Mouse (Mus musculus): Measurements from ENCODE around the gene Fxn. TPM values are rescaled to one million over a fixed set of nuclear protein-coding genes. Genes with fewer than 3 reads are reported as not detected.
A peak's percentile ranks its signal among the peaks of the same experiment; 100 is the strongest.

Gene Fxn
- polyA plus RNA-seq, 1 experiment from 2014 or later: 34.2 TPM

DNA sequence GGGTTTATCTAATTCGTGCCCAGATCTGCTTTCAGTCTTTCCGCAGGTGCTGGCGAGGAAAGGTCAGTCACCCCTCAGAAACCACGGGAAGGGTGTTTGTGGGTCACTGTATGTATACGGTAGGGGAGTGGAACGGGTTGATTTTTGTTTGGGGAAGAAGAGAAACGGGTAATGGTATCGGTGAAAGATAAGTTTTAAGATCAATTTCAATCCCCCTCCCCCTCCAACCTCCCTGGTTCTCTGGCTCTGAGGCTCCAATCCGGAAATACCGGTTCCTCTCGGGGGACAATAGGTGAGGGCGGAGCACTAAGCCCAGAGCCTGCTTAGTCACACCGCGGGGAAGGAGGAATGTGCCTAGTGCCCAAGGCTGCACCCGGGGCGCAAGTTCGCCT is 55.1 kb downstream of the Fxn start:
- 2% methylated on average over 17 of the region's 17 CpGs for WGBS (ENCODE audit: insufficient replicate concordance)
- H3K27me3 ChIP-seq (ENCODE audit: insufficient read depth, low read length): peaks cover 14% of the 10 kb centered on the region
- DNase-seq: peak; percentile 36
- H3K36me3 ChIP-seq (replicated peaks; ENCODE audit: insufficient read depth, low read length): no peaks in the 10 kb centered on the region
- peaks cover 3% of the 10 kb centered on the region; the same call in 1 of the 2 replicates for H3K4me1 ChIP-seq (ENCODE audit: insufficient read depth)
- peak overlapping the region; percentile 64 for H3K4me3 ChIP-seq (ENCODE audit: low read depth, low read length)
- peak overlapping the region; percentile 71; the same call in 1 of the 2 replicates for H3K9ac ChIP-seq (replicated peaks)
- H3K4me2 ChIP-seq (ENCODE audit: low read depth, low read length): peak overlapping the region; percentile 74
- TF ChIP-seq CTCF (IDR thresholded peaks at IDR 0.05; ENCODE audit: low read depth) (no peak), EP300 (IDR thresholded peaks at IDR 0.05; ENCODE audit: low read depth) (0 out of 2 replicates have a peak, but pooled peaks have one; percentile 5)
- no peaks in the 10 kb centered on the region for H3K9me3 ChIP-seq (ENCODE audit: low read length)
- peak; percentile 70 for ATAC-seq
- peak overlapping the region; percentile 93 for H3K27ac ChIP-seq (ENCODE audit: low read depth)

DNA sequence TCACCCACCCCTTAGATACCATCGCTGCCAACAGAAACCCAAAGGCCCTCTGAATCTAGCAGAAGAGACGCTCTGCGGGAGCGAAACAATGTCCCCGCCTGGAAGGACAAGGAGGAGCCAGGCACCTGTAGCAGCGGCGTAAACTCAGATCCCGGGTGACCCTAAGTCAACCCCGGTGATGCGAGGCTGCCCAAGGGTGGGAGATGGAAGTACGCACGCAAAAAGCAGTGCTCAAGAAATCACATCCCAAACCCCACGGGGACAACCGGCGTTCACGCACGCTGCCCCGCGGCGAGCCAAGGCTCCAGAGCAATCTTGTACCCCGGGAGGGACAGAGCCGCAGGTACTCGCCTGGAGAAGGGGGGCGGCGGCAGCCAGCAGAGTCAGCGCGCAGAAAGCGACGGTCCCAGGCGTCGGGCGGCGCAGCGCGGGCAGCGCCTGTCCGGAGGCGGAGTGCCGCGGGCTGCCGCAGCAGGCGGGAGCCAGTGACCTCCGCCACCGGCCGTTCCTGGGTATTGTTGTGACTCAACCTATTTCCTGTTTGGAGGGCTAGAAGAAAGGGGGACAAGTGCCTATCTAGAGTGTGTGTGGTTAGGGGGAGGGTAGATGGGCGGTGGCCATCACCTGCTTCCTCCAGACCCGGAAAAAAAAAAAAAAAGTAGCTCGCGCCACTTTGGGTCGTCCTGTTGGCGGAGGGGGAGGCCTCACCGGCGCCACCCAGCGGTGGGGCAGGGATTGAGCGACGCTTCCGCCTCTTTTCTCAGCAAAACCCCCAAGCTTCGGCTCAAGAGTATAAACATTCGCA is 55.7 kb downstream of the Fxn start, which contains the start of gene Tjp2:
TSS of gene Tjp2 (minus strand) at position 531 of the 805 bp plus-strand sequence.
- H3K9ac ChIP-seq (replicated peaks): peak within 1 kb of the TSS; percentile 71
- H3K4me3 ChIP-seq (ENCODE audit: low read depth, low read length): peak within 1 kb of the TSS; percentile 64
- peak within 1 kb of the TSS; percentile 93 for H3K27ac ChIP-seq (ENCODE audit: low read depth)
- no peaks in the 10 kb centered on the region for H3K9me3 ChIP-seq (ENCODE audit: low read length)
- peak; percentile 75 for DNase-seq
- peak within 1 kb of the TSS; percentile 74 for H3K4me2 ChIP-seq (ENCODE audit: low read depth, low read length)
- H3K36me3 ChIP-seq (replicated peaks; ENCODE audit: insufficient read depth, low read length): no peaks in the 10 kb centered on the region
- ATAC-seq: peak; percentile 83
- under 1% methylated on average over 59 of the region's 59 CpGs for WGBS (ENCODE audit: insufficient replicate concordance)
- peaks cover 3% of the 10 kb centered on the region; the same call in 1 of the 2 replicates for H3K4me1 ChIP-seq (ENCODE audit: insufficient read depth)
- peak; percentile 27; the same call in 1 of the 2 replicates for TF ChIP-seq EP300 (IDR thresholded peaks at IDR 0.05; ENCODE audit: low read depth)
- peak; percentile 85 for TF ChIP-seq CTCF (IDR thresholded peaks at IDR 0.05; ENCODE audit: low read depth)
- H3K27me3 ChIP-seq (ENCODE audit: insufficient read depth, low read length): peaks cover 14% of the 10 kb centered on the region

DNA sequence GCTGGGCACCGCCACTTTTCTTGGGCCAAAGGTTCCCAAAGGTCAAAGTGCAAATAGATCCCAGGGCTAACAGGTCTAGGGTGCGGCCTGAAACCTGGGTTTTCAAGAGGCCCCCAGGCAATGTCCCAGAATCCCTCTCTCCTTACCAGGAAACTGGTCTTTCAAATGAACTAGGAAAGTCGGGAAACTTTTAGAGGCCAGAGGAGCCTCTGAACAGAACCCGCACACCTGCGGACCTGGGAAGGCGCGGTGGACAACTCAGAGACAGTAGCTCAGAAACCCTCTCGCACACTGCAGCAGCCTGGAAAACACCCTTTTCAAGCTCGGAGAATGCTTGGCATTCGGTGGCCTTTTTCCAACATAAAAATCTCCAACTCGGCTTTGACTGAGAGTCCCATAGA is 56.6 kb downstream of the Fxn start:
- Histone ChIP-seq H3K9me3 (ENCODE audit: low read length) (no peaks in the 10 kb centered on the region), H3K4me3 (ENCODE audit: low read depth, low read length) (peak overlapping the region; percentile 64), H3K36me3 (replicated peaks; ENCODE audit: insufficient read depth, low read length) (no peaks in the 10 kb centered on the region), H3K4me2 (ENCODE audit: low read depth, low read length) (peak overlapping the region; percentile 74), H3K4me1 (ENCODE audit: insufficient read depth) (peaks cover 3% of the 10 kb centered on the region; the same call in 1 of the 2 replicates), H3K27ac (ENCODE audit: low read depth) (peak overlapping the region; percentile 93), H3K27me3 (ENCODE audit: insufficient read depth, low read length) (peaks cover 14% of the 10 kb centered on the region), H3K9ac (replicated peaks) (peak overlapping the region; percentile 71)
- peak; percentile 15 for DNase-seq
- WGBS (ENCODE audit: insufficient replicate concordance): 35% methylated on average over 11 of the region's 11 CpGs
- TF ChIP-seq CTCF (IDR thresholded peaks at IDR 0.05; ENCODE audit: low read depth): no peak
- no peak for TF ChIP-seq EP300 (IDR thresholded peaks at IDR 0.05; ENCODE audit: low read depth)
- no peak for ATAC-seq

DNA sequence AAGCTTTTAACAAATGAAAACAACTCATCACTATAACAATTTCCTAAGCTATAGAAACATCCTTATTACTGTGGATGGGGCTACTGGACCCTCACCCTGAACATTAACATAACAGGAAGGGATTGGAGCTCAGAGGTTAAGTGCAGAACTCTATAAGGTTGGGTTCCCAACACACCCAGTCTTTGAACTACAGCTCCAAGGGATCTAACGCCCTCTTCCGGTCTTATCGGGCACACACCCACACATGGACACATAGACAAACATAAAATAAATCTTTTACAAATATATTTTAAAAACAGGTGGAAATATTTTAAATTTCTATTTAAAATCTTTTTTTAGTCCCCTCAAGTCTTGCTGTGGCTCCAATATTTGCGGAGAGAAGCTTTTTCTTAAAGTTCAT is 59.0 kb downstream of the Fxn start:
- Histone ChIP-seq H3K27me3 (ENCODE audit: insufficient read depth, low read length) (peaks cover 14% of the 10 kb centered on the region), H3K9ac (replicated peaks) (no peak overlapping the region), H3K4me1 (ENCODE audit: insufficient read depth) (peaks cover 3% of the 10 kb centered on the region; the same call in 1 of the 2 replicates), H3K4me3 (ENCODE audit: low read depth, low read length) (no peak overlapping the region), H3K9me3 (ENCODE audit: low read length) (no peaks in the 10 kb centered on the region), H3K4me2 (ENCODE audit: low read depth, low read length) (no peak overlapping the region), H3K36me3 (replicated peaks; ENCODE audit: insufficient read depth, low read length) (no peaks in the 10 kb centered on the region), H3K27ac (ENCODE audit: low read depth) (no peak overlapping the region)
- ATAC-seq (no peak), DNase-seq (no peak)
- TF ChIP-seq EP300 (IDR thresholded peaks at IDR 0.05; ENCODE audit: low read depth): no peak
- no peak for TF ChIP-seq CTCF (IDR thresholded peaks at IDR 0.05; ENCODE audit: low read depth)
- WGBS (ENCODE audit: insufficient replicate concordance): 70% methylated on average over 4 of the region's 4 CpGs

DNA sequence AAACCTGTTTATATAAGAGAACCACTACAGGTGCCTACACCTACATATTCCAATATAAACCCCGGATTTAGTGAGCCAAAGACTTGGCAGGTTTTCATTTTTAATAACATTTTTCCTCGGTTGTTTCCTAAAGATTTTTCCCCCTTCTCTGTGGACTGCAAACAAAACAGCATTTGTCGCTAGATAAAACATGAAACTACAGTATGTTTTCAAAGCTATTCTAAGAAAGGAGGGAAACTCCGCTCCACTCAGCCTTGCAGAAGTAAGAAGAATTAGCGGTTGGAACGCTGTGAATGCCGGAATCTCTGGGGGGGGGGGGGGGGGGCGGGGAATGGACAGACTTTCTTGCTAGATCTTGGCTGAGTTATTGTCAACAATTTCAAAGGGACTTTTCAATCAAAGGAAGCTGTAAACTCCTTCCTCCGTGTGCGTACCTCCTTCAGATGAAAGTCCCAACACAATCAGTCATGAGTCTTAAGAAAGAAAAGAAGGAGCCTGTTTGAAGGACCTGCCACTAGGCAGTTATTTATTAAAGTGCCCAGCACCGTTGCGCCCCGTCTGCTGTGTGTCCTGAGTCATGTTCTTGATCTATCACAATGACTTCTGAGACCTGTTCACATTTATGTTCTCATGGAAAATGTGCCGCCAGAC is 59.5 kb downstream of the Fxn start:
- Histone ChIP-seq H3K4me3 (ENCODE audit: low read depth, low read length) (no peak overlapping the region), H3K4me2 (ENCODE audit: low read depth, low read length) (no peak overlapping the region)

DNA sequence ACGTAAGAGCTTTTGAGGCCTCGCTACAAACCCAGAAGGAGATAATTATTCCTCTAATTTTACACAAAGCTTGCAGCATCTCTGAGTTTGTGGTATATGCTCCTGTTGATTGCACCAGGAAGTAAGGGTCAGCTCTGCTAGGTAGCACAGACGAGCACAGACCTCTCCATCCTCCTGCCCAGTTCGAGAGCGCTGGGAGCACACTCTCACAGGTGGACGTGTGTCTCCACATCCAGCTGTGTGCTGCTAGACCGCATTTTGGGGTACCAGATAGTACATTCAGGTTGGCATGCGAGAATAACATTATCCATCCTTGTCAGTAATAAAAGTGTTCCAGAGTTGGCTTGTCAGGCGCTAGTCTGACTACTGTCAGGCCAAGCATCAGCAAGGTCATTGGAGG is 61.4 kb downstream of the Fxn start:
- ATAC-seq (no peak), DNase-seq (no peak)
- 78% methylated on average over 9 of the region's 9 CpGs for WGBS (ENCODE audit: insufficient replicate concordance)
- Histone ChIP-seq H3K4me1 (ENCODE audit: insufficient read depth) (peaks cover 3% of the 10 kb centered on the region; the same call in 1 of the 2 replicates), H3K9ac (replicated peaks) (no peak overlapping the region), H3K36me3 (replicated peaks; ENCODE audit: insufficient read depth, low read length) (no peaks in the 10 kb centered on the region), H3K9me3 (ENCODE audit: low read length) (no peaks in the 10 kb centered on the region), H3K4me2 (ENCODE audit: low read depth, low read length) (no peak overlapping the region), H3K4me3 (ENCODE audit: low read depth, low read length) (no peak overlapping the region), H3K27me3 (ENCODE audit: insufficient read depth, low read length) (0 out of 2 replicates have a peak, but pooled peaks cover 3% of the 10 kb centered on the region), H3K27ac (ENCODE audit: low read depth) (no peak overlapping the region)
- TF ChIP-seq CTCF (IDR thresholded peaks at IDR 0.05; ENCODE audit: low read depth) (no peak), EP300 (IDR thresholded peaks at IDR 0.05; ENCODE audit: low read depth) (no peak)

More for the DNA sequence above, 59.5 kb downstream of the Fxn start:
- no peak overlapping the region for H3K9ac ChIP-seq (replicated peaks)
- DNase-seq (no peak), ATAC-seq (no peak)
- TF ChIP-seq CTCF (IDR thresholded peaks at IDR 0.05; ENCODE audit: low read depth): no peak
- no peak for TF ChIP-seq EP300 (IDR thresholded peaks at IDR 0.05; ENCODE audit: low read depth)
- peaks cover 3% of the 10 kb centered on the region; the same call in 1 of the 2 replicates for H3K4me1 ChIP-seq (ENCODE audit: insufficient read depth)
- no peaks in the 10 kb centered on the region for H3K9me3 ChIP-seq (ENCODE audit: low read length)
- no peak overlapping the region for H3K27ac ChIP-seq (ENCODE audit: low read depth)
- H3K27me3 ChIP-seq (ENCODE audit: insufficient read depth, low read length): peaks cover 14% of the 10 kb centered on the region
- 43% methylated on average over 14 of the region's 14 CpGs for WGBS (ENCODE audit: insufficient replicate concordance)
- H3K36me3 ChIP-seq (replicated peaks; ENCODE audit: insufficient read depth, low read length): no peaks in the 10 kb centered on the region

Measured in liver, postnatal 0 days (tissue).